Mouse (Mus musculus) midbrain, embryonic 16.5 days (tissue): ENCODE measurements around the gene Zfand2a. TPM values are rescaled to one million over a fixed set of nuclear protein-coding genes. Genes with fewer than 3 reads are reported as not detected.
A peak's percentile ranks its signal among the peaks of the same experiment; 100 is the strongest.

Source experiments
- ATAC-seq: fragments of 200-750 bp; cut with Nextera tagmentation; 2 replicates; pipeline ENCODE4 v1.8.0; 2017; ENCODE audit warnings: moderate TSS enrichment
- H3K27ac ChIP-seq: fragments of 300-500 bp; sonication (generic); 2 replicates; pipeline ENCODE4 v1.5.1; 2014; ENCODE audit warnings: mild to moderate bottlenecking, low read length, mixed read lengths
- H3K27me3 ChIP-seq: fragments of 300-500 bp; sonication (generic); 2 replicates; pipeline ENCODE4 v1.6.1; 2014; ENCODE audit warnings: low read depth, low read length, mixed read lengths; ENCODE audit not compliant: control insufficient read depth, insufficient read depth
- H3K36me3 ChIP-seq: fragments of 300-500 bp; sonication (generic); 2 replicates; pipeline ENCODE4 v1.6.1; 2014; ENCODE audit warnings: mild to moderate bottlenecking, low read length, moderate library complexity, mixed read lengths; ENCODE audit not compliant: control insufficient read depth, insufficient read depth
- H3K4me1 ChIP-seq: fragments of 300-500 bp; sonication (generic); 2 replicates; pipeline ENCODE4 v1.6.1; 2014; ENCODE audit warnings: mild to moderate bottlenecking, low read length, mixed read lengths; ENCODE audit not compliant: control insufficient read depth, insufficient read depth
- H3K4me2 ChIP-seq: fragments of 300-500 bp; sonication (generic); 2 replicates; pipeline ENCODE4 v1.6.1; 2014; ENCODE audit warnings: mild to moderate bottlenecking, low read length, mixed read lengths
- H3K4me3 ChIP-seq: fragments of 300-500 bp; sonication (generic); 2 replicates; pipeline ENCODE4 v1.5.1; 2014; ENCODE audit warnings: low read depth, mild to moderate bottlenecking, low read length, moderate library complexity, mixed read lengths
- H3K9ac ChIP-seq: fragments of 300-500 bp; sonication (generic); 2 replicates; pipeline ENCODE4 v1.6.1; 2014; ENCODE audit warnings: low read depth, low read length, mixed read lengths
- H3K9me3 ChIP-seq: fragments of 300-500 bp; sonication (generic); replicated peaks from 2 replicates; pipeline ENCODE4 v1.6.1; 2014; ENCODE audit warnings: mild to moderate bottlenecking, low read length, mixed read lengths; ENCODE audit not compliant: control insufficient read depth, poor library complexity, severe bottlenecking
- WGBS: fragments of 180-500 bp; shearing (Covaris S2); extraction: QIAGEN DNeasy Blood & Tissue Kit; methylation state at CpG from one replicate; pipeline ENCODE4 v1.1.7; 2014; 5-methylcytosine and 5-hydroxymethylcytosine counted together
- polyA plus RNA-seq: library from polyadenylated mRNA; unstranded; fragments of >200 nt; fragmentation: Nextera tagmentation; extraction: Ambion mirVana; gene quantifications from 2 replicates; pipeline ENCODE4 v1.2.1, GENCODE M21; 2015

The Zfand2a gene
- polyA plus RNA-seq, 1 experiment from 2014 or later, result 28.1 TPM

DNA sequence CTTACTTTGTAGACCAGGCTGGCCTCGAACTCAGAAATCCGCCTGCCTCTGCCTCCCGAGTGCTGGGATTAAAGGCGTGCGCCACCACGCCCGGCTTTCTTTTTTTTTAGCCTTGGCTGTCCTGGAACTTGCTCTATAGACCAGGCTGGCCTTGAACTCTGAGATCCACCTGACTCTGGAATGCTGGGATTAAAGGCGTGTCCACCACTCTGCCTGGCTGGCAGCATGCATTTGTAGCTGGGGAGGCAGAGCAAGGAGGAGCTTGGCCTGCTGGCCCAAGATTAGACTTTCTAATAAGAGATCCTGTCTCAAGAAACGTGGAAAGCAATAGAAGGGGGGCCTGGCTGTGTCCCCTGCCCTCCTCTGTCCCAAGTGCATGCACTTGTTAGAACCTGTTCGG, 3.9 kb downstream of the Zfand2a start:
- peaks cover 13% of the 10 kb centered on the region for H3K4me1 ChIP-seq
- H3K27me3 ChIP-seq, result no peaks in the 10 kb centered on the region
- H3K4me3 ChIP-seq, result no peak overlapping the region
- 93% methylated on average over 6 of the region's 10 CpGs for WGBS
- no peak overlapping the region for H3K4me2 ChIP-seq
- H3K36me3 ChIP-seq, result peaks cover 21% of the 10 kb centered on the region
- no peak overlapping the region for H3K9ac ChIP-seq
- no peaks in the 10 kb centered on the region for H3K9me3 ChIP-seq
- no peak for ATAC-seq
- H3K27ac ChIP-seq, result no peak overlapping the region

DNA sequence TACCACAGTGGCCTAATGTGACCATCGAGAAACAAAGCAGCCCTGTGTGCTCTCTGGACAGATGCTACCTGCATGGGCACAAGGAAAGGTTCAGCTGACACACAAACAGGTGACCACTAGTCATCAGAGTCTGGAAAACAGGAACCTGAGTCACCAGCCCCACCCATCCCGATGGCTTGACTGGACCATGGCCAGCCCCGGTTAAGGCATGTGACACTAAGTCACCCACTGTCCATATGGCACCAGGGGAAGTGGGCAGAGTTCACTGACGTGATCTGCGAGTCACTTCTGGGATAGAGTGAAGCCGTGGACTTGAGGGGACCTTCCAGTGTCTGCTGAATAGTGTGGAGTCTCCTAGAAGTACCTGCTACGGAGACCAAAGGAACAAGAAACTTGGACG, 5.3 kb downstream of the Zfand2a start:
- ATAC-seq, result no peak
- Histone ChIP-seq H3K27ac (no peak overlapping the region), H3K4me3 (no peak overlapping the region), H3K9me3 (no peaks in the 10 kb centered on the region), H3K9ac (no peak overlapping the region), H3K27me3 (no peaks in the 10 kb centered on the region), H3K36me3 (peaks cover 27% of the 10 kb centered on the region), H3K4me2 (no peak overlapping the region), H3K4me1 (peaks cover 13% of the 10 kb centered on the region)
- 94% methylated on average over 8 of the region's 8 CpGs for WGBS

DNA sequence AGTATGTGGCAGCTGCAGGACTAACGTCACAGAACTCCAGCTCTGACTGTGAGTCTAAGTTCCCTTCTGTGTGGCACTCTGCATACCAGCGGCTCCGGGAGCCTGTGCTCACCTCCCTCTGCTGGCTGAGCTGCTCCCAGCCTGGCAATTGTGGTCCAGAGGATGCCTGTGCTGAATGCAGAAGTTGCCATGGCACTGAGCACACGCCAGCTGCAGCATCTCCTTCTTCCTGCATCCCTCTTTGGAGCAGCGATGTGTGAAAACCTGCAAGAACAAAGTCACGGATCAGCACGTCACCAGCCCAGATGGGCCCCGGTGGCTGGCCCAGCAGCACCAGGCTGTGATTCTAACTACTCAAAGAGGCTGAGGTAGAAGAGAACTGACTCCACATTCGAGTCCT, 9.6 kb downstream of the Zfand2a start:
- 51% methylated on average over 9 of the region's 9 CpGs for WGBS

DNA sequence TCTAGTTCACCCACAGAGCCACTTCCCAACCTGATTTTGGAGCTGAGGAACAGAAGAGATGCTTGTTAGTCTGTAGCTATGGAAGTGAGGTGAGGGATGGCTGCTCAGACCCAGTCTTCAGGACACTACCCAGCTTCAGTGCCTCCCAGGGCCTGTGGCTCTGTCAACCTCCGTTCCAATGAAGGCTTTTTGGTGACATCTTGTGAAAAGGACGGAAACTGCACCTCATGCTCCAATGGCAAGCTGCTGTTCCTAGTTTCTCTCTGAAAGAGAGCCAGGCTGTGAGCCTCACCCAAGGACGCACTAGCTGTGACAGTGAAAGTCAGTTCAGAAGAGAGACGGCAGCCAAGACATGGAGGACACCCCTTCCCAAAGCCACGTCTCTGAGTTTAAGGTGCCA, 16.4 kb downstream of the Zfand2a start:
- Histone ChIP-seq H3K9me3 (no peaks in the 10 kb centered on the region), H3K4me2 (no peak overlapping the region), H3K36me3 (peaks cover 16% of the 10 kb centered on the region), H3K27me3 (no peaks in the 10 kb centered on the region), H3K9ac (no peak overlapping the region), H3K4me3 (no peak overlapping the region), H3K4me1 (no peaks in the 10 kb centered on the region), H3K27ac (no peak overlapping the region)
- 55% methylated on average over 5 of the region's 5 CpGs for WGBS
- no peak for ATAC-seq

More for the DNA sequence above, 9.6 kb downstream of the Zfand2a start:
- no peak for ATAC-seq
- Histone ChIP-seq H3K4me1 (no peaks in the 10 kb centered on the region), H3K36me3 (peaks cover 40% of the 10 kb centered on the region), H3K4me3 (no peak overlapping the region), H3K4me2 (no peak overlapping the region), H3K27me3 (no peaks in the 10 kb centered on the region), H3K9me3 (no peaks in the 10 kb centered on the region), H3K27ac (no peak overlapping the region), H3K9ac (no peak overlapping the region)

DNA sequence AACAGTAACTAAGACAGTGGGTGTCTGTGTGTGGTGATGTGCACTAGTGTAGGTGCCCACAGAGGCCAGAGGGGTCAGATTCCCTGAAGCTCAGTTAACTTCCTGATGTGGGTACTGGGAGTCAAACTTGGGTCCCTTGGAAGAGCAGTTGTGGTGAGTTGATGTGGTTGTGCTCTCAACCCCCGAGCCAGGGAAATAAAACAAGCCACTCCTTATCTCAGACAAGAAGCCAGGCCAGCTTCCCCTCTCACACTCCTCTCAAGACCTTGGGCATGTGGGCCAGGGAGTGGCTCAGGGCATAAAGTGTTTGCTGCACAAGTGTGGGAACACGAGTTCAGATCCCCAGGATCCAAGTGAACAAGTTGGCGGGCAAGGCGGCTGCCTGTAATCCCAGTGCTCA, 17.5 kb downstream of the Zfand2a start:
- Histone ChIP-seq H3K9ac (no peak overlapping the region), H3K27ac (no peak overlapping the region), H3K27me3 (no peaks in the 10 kb centered on the region), H3K9me3 (no peaks in the 10 kb centered on the region), H3K4me1 (no peaks in the 10 kb centered on the region), H3K36me3 (peaks cover 5% of the 10 kb centered on the region; the same call in 1 of the 2 replicates), H3K4me2 (no peak overlapping the region), H3K4me3 (no peak overlapping the region)
- ATAC-seq, result no peak
- 77% methylated on average over 4 of the region's 4 CpGs for WGBS

DNA sequence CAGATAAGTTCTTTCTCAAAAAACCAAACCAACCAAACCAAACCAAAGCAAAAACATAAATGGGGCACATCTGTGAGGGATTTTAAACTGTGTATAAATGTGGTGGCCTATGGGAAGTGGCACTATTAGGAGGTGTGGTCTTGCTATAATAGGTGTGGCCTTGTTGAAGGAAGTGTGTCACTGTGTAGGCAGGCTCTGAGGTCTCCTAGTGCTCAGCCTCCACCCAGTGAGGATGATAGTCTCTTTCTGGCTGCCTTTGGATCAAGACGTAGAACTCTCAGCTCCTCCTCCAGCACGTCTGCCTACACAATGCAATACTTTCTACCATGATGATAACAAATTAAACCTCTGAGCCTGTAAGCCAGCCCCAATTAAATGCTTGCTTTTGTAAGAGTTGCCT, 18.0 kb downstream of the Zfand2a start:
- H3K27me3 ChIP-seq, result no peaks in the 10 kb centered on the region
- WGBS, result 81% methylated on average over 2 of the region's 2 CpGs
- H3K27ac ChIP-seq, result no peak overlapping the region
- H3K36me3 ChIP-seq, result peaks cover under 1% of the 10 kb centered on the region; the same call in 1 of the 2 replicates
- ATAC-seq, result no peak
- H3K4me1 ChIP-seq, result no peaks in the 10 kb centered on the region
- no peak overlapping the region for H3K9ac ChIP-seq
- no peak overlapping the region for H3K4me3 ChIP-seq
- H3K4me2 ChIP-seq, result no peak overlapping the region
- H3K9me3 ChIP-seq, result no peaks in the 10 kb centered on the region

DNA sequence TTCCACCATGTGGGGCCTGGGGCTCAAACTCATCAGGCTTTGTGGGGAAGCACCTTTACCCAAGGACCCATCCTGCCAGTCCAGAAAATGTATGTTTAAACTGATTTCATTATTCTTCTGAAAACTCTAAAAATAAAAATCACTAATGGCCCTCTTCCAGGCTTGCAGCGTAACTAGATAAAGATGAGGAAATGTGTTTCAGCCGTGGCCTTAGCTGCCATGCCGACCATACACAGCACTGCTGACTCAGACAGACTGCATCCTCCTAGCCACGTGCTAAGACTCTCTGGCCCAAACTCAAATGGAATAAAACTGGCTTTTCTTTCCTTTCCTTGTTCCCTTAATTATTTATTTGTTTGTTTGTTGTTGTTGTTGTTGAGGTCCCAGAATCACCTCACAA, 19.5 kb downstream of the Zfand2a start:
- Histone ChIP-seq H3K4me3 (no peak overlapping the region), H3K27ac (no peak overlapping the region), H3K4me1 (peaks cover 5% of the 10 kb centered on the region), H3K27me3 (no peaks in the 10 kb centered on the region), H3K9ac (no peak overlapping the region), H3K4me2 (no peak overlapping the region), H3K9me3 (no peaks in the 10 kb centered on the region), H3K36me3 (no peaks in the 10 kb centered on the region)
- ATAC-seq, result no peak
- WGBS, result 82% methylated on average over 4 of the region's 4 CpGs

DNA sequence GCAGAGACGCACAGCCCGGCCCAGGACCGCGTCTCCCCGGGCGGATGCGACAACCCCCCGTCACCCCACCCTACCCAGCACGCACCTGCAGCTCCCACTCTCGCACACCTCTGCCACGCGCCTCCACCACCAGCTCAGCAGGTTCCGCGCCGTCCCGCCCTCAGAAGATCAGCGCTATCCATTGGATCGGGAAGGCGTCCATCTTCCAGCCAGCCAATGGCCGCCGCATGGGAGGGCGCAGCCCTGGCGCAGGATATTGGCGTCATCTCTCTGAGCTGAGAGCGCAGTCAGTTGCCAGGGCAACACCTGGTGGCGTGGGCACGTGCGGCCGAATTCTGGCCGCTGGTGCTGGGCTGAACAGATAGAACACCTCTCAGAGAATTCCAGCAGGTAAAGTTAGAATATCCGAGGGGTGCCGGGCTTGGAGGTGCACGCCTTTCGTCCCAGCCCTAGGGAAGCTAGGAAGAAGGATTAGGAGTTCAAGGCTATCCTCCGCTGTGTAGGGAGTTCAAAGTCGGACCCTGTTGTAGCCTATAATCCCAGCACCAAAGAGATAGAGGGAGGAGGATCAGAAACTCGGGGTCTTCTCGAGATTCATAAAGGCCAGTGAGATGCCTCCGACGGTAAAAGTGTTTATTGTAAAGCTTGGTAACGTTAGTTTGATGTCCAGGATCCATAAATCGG, 23.8 kb downstream of the Zfand2a start, which contains the start of gene 3110082I17Rik:
Gene 3110082I17Rik (minus strand): TSS at position 144 of the 684 bp plus-strand sequence.
- Histone ChIP-seq H3K4me1 (peaks cover 14% of the 10 kb centered on the region), H3K4me2 (peak within 1 kb of the TSS; percentile 82), H3K36me3 (no peaks in the 10 kb centered on the region), H3K27me3 (no peaks in the 10 kb centered on the region), H3K9ac (peak within 1 kb of the TSS; percentile 56), H3K9me3 (no peaks in the 10 kb centered on the region), H3K4me3 (peak within 1 kb of the TSS; percentile 54), H3K27ac (no peak within 1 kb of the TSS)
- WGBS, result 3% methylated on average over 42 of the region's 42 CpGs
- ATAC-seq, result peak; percentile 99

DNA sequence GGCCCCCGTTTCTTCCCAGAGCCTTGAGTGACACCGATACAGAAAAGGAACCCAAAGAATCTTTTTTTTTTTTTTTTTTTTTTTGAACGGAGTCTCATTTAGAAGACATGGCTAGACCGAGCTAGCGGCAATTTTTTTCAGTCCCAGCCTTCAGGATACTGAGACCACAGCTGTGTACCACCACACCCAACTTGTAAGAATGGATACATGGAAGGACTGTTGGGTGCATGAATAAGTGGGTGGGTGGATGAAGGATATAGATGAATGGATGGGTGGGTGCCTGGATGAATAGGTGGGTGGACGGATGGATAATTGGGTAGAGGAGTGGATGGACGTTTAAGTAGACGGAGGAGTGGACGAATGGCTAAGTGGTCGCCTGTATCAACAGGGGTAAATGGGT, 24.4 kb downstream of the Zfand2a start:
- Histone ChIP-seq H3K4me1 (peaks cover 14% of the 10 kb centered on the region), H3K36me3 (no peaks in the 10 kb centered on the region), H3K9ac (peak overlapping the region; percentile 56), H3K4me3 (peak overlapping the region; percentile 54), H3K27me3 (no peaks in the 10 kb centered on the region), H3K27ac (no peak overlapping the region), H3K4me2 (peak overlapping the region; percentile 82), H3K9me3 (no peaks in the 10 kb centered on the region)
- WGBS, result 10% methylated on average over 10 of the region's 10 CpGs
- ATAC-seq, result peak; percentile 44
